Comparison of ENCODE assay signal across 21 mouse cellular contexts in the genomic region with DNA sequence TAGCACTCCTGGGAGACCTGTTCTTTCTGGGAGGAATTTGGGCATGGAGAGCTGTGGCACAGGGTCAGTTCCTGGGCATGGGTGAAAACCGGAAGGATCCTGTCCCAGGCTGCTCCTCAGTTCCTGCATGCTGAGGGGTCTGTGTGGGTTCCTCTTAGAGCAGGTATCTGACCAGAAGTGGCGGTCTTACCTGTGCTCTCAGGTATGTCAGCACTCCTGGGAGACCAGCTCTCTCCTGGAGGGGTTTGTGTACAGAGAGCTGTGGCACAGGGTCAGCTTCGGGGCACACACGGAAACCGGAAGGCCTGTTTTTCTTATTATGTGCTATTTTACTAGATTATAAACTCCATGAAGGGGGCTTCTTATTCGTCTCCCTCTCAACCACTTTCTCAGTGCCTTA. TPM values are rescaled to one million over a fixed set of nuclear protein-coding genes. Genes with fewer than 3 reads are reported as not detected.
A peak's percentile ranks its signal among the peaks of the same experiment; 100 is the strongest.
DNase-seq lines count a peak whose midpoint lies in the region; ATAC-seq and TF ChIP-seq lines count a peak whose summit lies in the region.
"Had no signal": no experiment of that assay in that cellular context is flagged by ENCODE, and none has a peak within 500 bp of the region (broad histone marks: within the 10 kb centered on the region; RNA-seq: fewer than 3 reads in every experiment).

No protein-coding gene starts in this region.

- no peak overlapping the region for H3K27ac ChIP-seq in lung, embryonic 14.5 days (ENCODE audit: low read depth)
- H3K27ac ChIP-seq in lung, embryonic 16.5 days (ENCODE audit: low read length) = 0 out of 2 replicates have a peak overlapping the region, but pooled peaks have one; percentile 22
- H3K27ac ChIP-seq: embryonic facial prominence, embryonic 13.5 days; embryonic facial prominence, embryonic 15.5 days; forebrain, embryonic 10.5 days; forebrain, embryonic 12.5 days had no signal

- no peaks in the 10 kb centered on the region for H3K9me3 ChIP-seq in lung, embryonic 14.5 days (ENCODE audit: low read depth, low read length)
- no peaks in the 10 kb centered on the region for H3K9me3 ChIP-seq in lung, embryonic 16.5 days (ENCODE audit: control insufficient read depth, low read length)
- H3K9me3 ChIP-seq: embryonic facial prominence, embryonic 13.5 days; embryonic facial prominence, embryonic 15.5 days; forebrain, embryonic 10.5 days; forebrain, embryonic 12.5 days; G1E had no signal

- peaks cover 6% of the 10 kb centered on the region; the same call in 1 of the 2 replicates for H3K36me3 ChIP-seq in lung, embryonic 14.5 days (ENCODE audit: insufficient read depth)
- H3K36me3 ChIP-seq in lung, embryonic 16.5 days (ENCODE audit: control insufficient read depth, insufficient read depth, low read length) = no peaks in the 10 kb centered on the region
- H3K36me3 ChIP-seq: embryonic facial prominence, embryonic 13.5 days; embryonic facial prominence, embryonic 15.5 days; forebrain, embryonic 10.5 days; forebrain, embryonic 12.5 days; G1E had no signal

- 0 out of 2 replicates have a peak, but pooled peaks cover 2% of the 10 kb centered on the region for H3K4me1 ChIP-seq in lung, embryonic 14.5 days (ENCODE audit: insufficient read depth)
- H3K4me1 ChIP-seq in lung, embryonic 16.5 days (replicated peaks; ENCODE audit: control insufficient read depth, insufficient read depth, low read length) = peaks cover 7% of the 10 kb centered on the region; the same call in 1 of the 2 replicates

- no peak overlapping the region for H3K4me2 ChIP-seq in lung, embryonic 14.5 days
- no peak overlapping the region for H3K4me2 ChIP-seq in lung, embryonic 16.5 days (ENCODE audit: low read depth, low read length)
- H3K4me2 ChIP-seq: embryonic facial prominence, embryonic 13.5 days; embryonic facial prominence, embryonic 15.5 days; forebrain, embryonic 12.5 days had no signal

- no peak overlapping the region for H3K4me3 ChIP-seq in lung, embryonic 14.5 days (ENCODE audit: low read depth, low read length)
- H3K4me3 ChIP-seq in lung, embryonic 16.5 days (ENCODE audit: low read length) = no peak overlapping the region
- H3K4me3 ChIP-seq: embryonic facial prominence, embryonic 13.5 days; embryonic facial prominence, embryonic 15.5 days; erythroblast, embryonic 14.5 days; forebrain, embryonic 10.5 days; forebrain, embryonic 12.5 days had no signal

- WGBS in lung, embryonic 14.5 days = 60% methylated on average over 6 of the region's 6 CpGs
- 54% methylated on average over 6 of the region's 6 CpGs for WGBS in lung, embryonic 16.5 days

- peak; percentile 42 for DNase-seq in lung, embryonic 14.5 days
- no peak for DNase-seq in lung, postnatal 10 days
- no peak for DNase-seq in lung, postnatal 14 days
- DNase-seq in cerebellum, postnatal 14 days = no peak
- DNase-seq: adrenal gland, adult 8-10 months; adrenal gland, postnatal 36 days; cerebellum, adult 11-12 months; cerebellum, adult 2 months; cerebellum, adult 9-10 months; cerebellum, postnatal 36 days; embryo, embryonic 11 days had no signal

- H3K27me3 ChIP-seq in lung, embryonic 14.5 days (ENCODE audit: insufficient read depth, low read length) = no peaks in the 10 kb centered on the region
- no peaks in the 10 kb centered on the region for H3K27me3 ChIP-seq in lung, embryonic 16.5 days (ENCODE audit: control insufficient read depth, insufficient read depth, low read depth, low read length)
- H3K27me3 ChIP-seq: embryonic facial prominence, embryonic 13.5 days; embryonic facial prominence, embryonic 15.5 days; Patski had no signal

- TF ChIP-seq CTCF in lung, embryonic 14.5 days (IDR thresholded peaks at IDR 0.05; ENCODE audit: low read depth) = no peak

- H3K9ac ChIP-seq in lung, embryonic 14.5 days = no peak overlapping the region
- no peak overlapping the region for H3K9ac ChIP-seq in lung, embryonic 16.5 days (ENCODE audit: low read length)
- H3K9ac ChIP-seq: embryonic facial prominence, embryonic 13.5 days; embryonic facial prominence, embryonic 15.5 days; forebrain, embryonic 12.5 days had no signal

- peak; percentile 35; the same call in 1 of the 2 replicates for ATAC-seq in lung, embryonic 14.5 days (ENCODE audit: insufficient read depth)
- peak; percentile 65; the same call in 1 of the 2 replicates for ATAC-seq in lung, embryonic 16.5 days (ENCODE audit: low read depth)
- ATAC-seq: forebrain, embryonic 14.5 days; forebrain, embryonic 16.5 days; Patski had no signal

RNA-seq across cellular contexts. Expression of gene Jun, which starts 7.3 kb away (rescaled TPM):
- 67.1 and 71.5 TPM in 2 replicates for polyA plus RNA-seq in lung, embryonic 14.5 days (2014; fragmentation: Nextera tagmentation; extraction: Ambion mirVana)
- polyA plus RNA-seq in lung, embryonic 16.5 days (2015; fragmentation: Nextera tagmentation; extraction: Ambion mirVana) = 110 and 119 TPM in 2 replicates
